Mouse (Mus musculus): ENCODE data around the gene Myl6b. TPM values are rescaled to one million over a fixed set of nuclear protein-coding genes. Genes with fewer than 3 reads are reported as not detected.
A peak's percentile ranks its signal among the peaks of the same experiment; 100 is the strongest.

Gene Myl6b
- polyA plus RNA-seq, 1 experiment from 2014 or later, result 5.3 TPM

DNA sequence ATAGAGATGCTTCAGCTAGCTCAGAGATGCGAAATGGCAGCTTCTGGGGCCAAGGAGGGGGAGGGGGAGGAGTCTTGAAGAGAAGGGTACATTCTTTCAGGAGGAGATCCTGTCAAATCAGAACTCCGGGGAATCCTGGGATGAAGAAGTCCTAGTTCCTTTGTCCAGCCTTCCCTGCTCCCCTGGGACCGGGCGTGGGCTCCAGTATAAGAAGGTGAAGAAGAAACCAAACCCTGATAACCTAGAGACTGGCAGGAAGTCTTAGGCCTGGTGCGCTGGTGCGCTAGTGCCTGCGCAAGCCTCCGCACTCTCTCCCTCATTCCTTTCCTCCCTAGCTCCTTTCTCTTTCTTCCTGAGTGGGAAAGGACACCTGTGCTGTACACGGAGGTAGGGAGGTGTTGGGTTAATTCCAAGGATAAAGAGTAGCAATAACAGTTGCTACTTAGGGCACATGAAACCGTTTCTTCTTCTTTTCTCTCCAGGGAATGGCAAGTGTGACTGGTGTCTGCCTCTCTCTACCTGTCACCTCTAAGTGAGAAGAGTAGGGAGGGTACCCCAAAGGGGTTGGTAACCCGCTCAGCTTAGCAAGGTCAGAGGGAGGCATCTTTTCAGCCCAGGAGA, 25.7 kb upstream of the Myl6b start:
- peak; percentile 28; the same call in 1 of the 2 replicates for ATAC-seq
- Histone ChIP-seq H3K36me3 (ENCODE audit: control insufficient read depth, insufficient read depth, low read length) (no peaks in the 10 kb centered on the region), H3K9ac (ENCODE audit: low read depth, low read length) (peak overlapping the region; percentile 62), H3K27me3 (ENCODE audit: control insufficient read depth, insufficient read depth, low read depth, low read length) (no peaks in the 10 kb centered on the region; the same call in 1 of the 2 replicates), H3K27ac (ENCODE audit: low read length) (no peak overlapping the region), H3K4me3 (ENCODE audit: low read depth, low read length) (peak overlapping the region; percentile 58), H3K4me2 (ENCODE audit: low read length) (peak overlapping the region; percentile 98), H3K4me1 (ENCODE audit: control insufficient read depth, insufficient read depth, low read length) (peaks cover 9% of the 10 kb centered on the region; the same call in 1 of the 2 replicates), H3K9me3 (replicated peaks; ENCODE audit: control insufficient read depth, low read length, poor library complexity, severe bottlenecking) (no peaks in the 10 kb centered on the region)
- WGBS, result 13% methylated on average over 11 of the region's 11 CpGs

DNA sequence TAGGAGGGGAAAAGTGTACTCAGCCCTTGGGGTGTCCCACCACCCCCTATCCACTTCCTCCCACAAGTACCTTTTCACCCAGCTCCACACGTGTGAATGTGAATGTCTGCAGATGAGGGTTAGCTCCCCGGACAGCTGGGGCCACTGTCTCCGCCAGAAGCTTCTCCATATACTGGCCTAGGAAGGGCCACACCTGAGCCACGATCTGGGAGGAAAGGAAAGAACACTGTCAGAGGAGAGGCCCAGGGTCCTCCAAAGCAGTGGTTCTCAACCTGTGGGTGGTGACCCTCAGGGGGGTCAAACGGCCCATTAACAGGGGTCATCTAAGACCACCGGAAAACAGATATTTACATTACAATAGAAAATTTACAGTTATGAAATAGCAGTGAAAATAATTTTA, 23.9 kb upstream of the Myl6b start:
- ATAC-seq, result no peak
- 77% methylated on average over 6 of the region's 6 CpGs for WGBS
- Histone ChIP-seq H3K9ac (ENCODE audit: low read depth, low read length) (no peak overlapping the region), H3K9me3 (replicated peaks; ENCODE audit: control insufficient read depth, low read length, poor library complexity, severe bottlenecking) (no peaks in the 10 kb centered on the region), H3K27me3 (ENCODE audit: control insufficient read depth, insufficient read depth, low read depth, low read length) (peaks cover 2% of the 10 kb centered on the region), H3K4me1 (ENCODE audit: control insufficient read depth, insufficient read depth, low read length) (peaks cover 9% of the 10 kb centered on the region; the same call in 1 of the 2 replicates), H3K36me3 (ENCODE audit: control insufficient read depth, insufficient read depth, low read length) (peaks cover 2% of the 10 kb centered on the region; the same call in 1 of the 2 replicates), H3K4me2 (ENCODE audit: low read length) (no peak overlapping the region), H3K4me3 (ENCODE audit: low read depth, low read length) (no peak overlapping the region), H3K27ac (ENCODE audit: low read length) (no peak overlapping the region)

DNA sequence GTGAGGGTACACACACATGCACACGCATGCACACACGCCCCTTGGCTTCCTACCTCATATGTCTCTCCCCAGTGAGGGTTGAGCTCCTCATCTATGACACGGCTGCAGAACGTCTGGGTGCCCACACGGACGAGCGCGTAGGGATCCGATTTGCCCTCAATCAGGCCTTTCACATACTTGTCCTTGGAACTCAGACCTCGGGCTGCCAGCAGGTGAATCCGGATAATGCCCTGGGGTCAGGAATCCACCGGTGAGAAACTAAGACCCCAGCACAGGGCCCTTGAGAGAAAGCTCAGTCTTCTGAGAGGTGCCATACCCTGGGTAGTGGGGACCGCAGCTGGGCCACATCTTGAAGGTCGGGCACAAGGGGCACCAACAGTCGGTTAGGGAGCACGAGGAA, 22.1 kb upstream of the Myl6b start:
- no peaks in the 10 kb centered on the region for H3K9me3 ChIP-seq (replicated peaks; ENCODE audit: control insufficient read depth, low read length, poor library complexity, severe bottlenecking)
- H3K27me3 ChIP-seq (ENCODE audit: control insufficient read depth, insufficient read depth, low read depth, low read length), result peaks cover 8% of the 10 kb centered on the region
- no peak overlapping the region for H3K4me3 ChIP-seq (ENCODE audit: low read depth, low read length)
- no peak for ATAC-seq
- no peak overlapping the region for H3K4me2 ChIP-seq (ENCODE audit: low read length)
- no peak overlapping the region for H3K27ac ChIP-seq (ENCODE audit: low read length)
- 91% methylated on average over 16 of the region's 16 CpGs for WGBS
- peaks cover 2% of the 10 kb centered on the region; the same call in 1 of the 2 replicates for H3K36me3 ChIP-seq (ENCODE audit: control insufficient read depth, insufficient read depth, low read length)
- H3K4me1 ChIP-seq (ENCODE audit: control insufficient read depth, insufficient read depth, low read length), result peaks cover 5% of the 10 kb centered on the region; the same call in 1 of the 2 replicates
- no peak overlapping the region for H3K9ac ChIP-seq (ENCODE audit: low read depth, low read length)

DNA sequence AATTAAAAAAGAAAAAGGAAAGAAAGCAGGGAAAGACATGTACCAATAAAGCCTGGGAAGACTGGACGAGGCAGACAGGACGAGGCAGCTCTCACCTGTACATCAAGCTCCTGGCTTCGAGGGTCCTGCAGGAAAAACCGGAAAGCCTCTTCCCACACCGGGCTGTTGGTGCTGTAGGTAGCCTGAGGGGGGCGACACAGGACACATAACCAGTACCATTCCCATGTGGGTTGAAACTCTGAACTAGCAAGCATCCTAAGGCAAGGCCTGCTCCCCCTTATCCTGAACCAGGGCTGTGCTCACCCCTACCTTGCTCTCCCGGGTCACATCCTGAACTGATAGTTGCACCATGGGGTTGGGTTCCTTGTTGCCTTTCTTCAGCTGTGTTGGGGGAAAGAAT, 20.3 kb upstream of the Myl6b start:
- ATAC-seq, result no peak
- no peak overlapping the region for H3K9ac ChIP-seq (ENCODE audit: low read depth, low read length)
- no peaks in the 10 kb centered on the region; the same call in 1 of the 2 replicates for H3K4me1 ChIP-seq (ENCODE audit: control insufficient read depth, insufficient read depth, low read length)
- H3K36me3 ChIP-seq (ENCODE audit: control insufficient read depth, insufficient read depth, low read length), result peaks cover 5% of the 10 kb centered on the region; the same call in 1 of the 2 replicates
- no peak overlapping the region for H3K4me2 ChIP-seq (ENCODE audit: low read length)
- no peaks in the 10 kb centered on the region for H3K9me3 ChIP-seq (replicated peaks; ENCODE audit: control insufficient read depth, low read length, poor library complexity, severe bottlenecking)
- peaks cover 8% of the 10 kb centered on the region; the same call in 1 of the 2 replicates for H3K27me3 ChIP-seq (ENCODE audit: control insufficient read depth, insufficient read depth, low read depth, low read length)
- no peak overlapping the region for H3K4me3 ChIP-seq (ENCODE audit: low read depth, low read length)
- WGBS, result 73% methylated on average over 7 of the region's 7 CpGs
- no peak overlapping the region for H3K27ac ChIP-seq (ENCODE audit: low read length)

DNA sequence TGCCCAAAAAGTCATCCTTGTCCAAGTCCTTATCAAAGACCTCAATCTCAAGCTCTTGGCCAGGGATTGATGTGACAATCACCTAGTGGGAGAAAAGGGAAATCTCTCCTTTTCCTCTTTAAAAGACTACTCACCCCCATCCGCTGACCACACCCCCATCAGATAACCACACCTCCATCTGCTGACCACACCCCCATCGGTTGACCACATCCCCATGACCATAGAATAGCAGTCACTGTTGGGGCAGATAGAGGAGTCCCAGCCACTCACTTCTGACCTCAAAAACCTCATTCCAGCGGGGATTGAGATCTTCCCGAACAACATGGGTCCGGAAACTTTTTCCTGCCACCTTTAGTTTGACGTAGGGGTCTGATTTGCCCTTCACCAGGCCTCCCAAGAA, 18.2 kb upstream of the Myl6b start:
- H3K27ac ChIP-seq (ENCODE audit: low read length), result no peak overlapping the region
- no peak overlapping the region for H3K4me3 ChIP-seq (ENCODE audit: low read depth, low read length)
- H3K9ac ChIP-seq (ENCODE audit: low read depth, low read length), result no peak overlapping the region
- WGBS, result 23% methylated on average over 6 of the region's 6 CpGs
- no peaks in the 10 kb centered on the region for H3K9me3 ChIP-seq (replicated peaks; ENCODE audit: control insufficient read depth, low read length, poor library complexity, severe bottlenecking)
- H3K4me1 ChIP-seq (ENCODE audit: control insufficient read depth, insufficient read depth, low read length), result no peaks in the 10 kb centered on the region; the same call in 1 of the 2 replicates
- no peak for ATAC-seq
- peaks cover 5% of the 10 kb centered on the region; the same call in 1 of the 2 replicates for H3K36me3 ChIP-seq (ENCODE audit: control insufficient read depth, insufficient read depth, low read length)
- no peak overlapping the region for H3K4me2 ChIP-seq (ENCODE audit: low read length)
- peaks cover 8% of the 10 kb centered on the region; the same call in 1 of the 2 replicates for H3K27me3 ChIP-seq (ENCODE audit: control insufficient read depth, insufficient read depth, low read depth, low read length)

DNA sequence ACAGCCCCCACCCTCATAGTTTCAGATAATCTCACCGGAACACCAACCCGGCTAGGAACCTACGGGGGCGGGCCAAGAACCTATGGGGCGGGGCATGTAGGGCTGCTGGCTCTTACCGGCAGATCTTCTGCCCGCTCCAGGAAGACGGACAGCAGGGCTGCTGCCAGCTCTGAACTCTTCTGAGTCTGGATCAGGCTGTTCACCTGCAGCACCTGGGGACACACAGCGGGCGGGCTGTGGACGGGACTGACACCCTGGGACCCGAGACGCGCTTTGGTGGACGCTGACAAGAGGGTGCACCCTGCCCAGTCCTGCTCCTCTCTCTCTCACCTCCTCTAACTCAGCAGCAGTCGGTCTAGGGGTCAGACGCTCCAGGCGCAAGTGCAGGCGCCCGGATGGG, 17.5 kb upstream of the Myl6b start:
- 20% methylated on average over 20 of the region's 20 CpGs for WGBS
- H3K9ac ChIP-seq (ENCODE audit: low read depth, low read length), result no peak overlapping the region
- peaks cover 8% of the 10 kb centered on the region; the same call in 1 of the 2 replicates for H3K27me3 ChIP-seq (ENCODE audit: control insufficient read depth, insufficient read depth, low read depth, low read length)
- H3K36me3 ChIP-seq (ENCODE audit: control insufficient read depth, insufficient read depth, low read length), result peaks cover 5% of the 10 kb centered on the region; the same call in 1 of the 2 replicates
- no peak overlapping the region for H3K4me3 ChIP-seq (ENCODE audit: low read depth, low read length)
- 0 out of 2 replicates have a peak overlapping the region, but pooled peaks have one; percentile 4 for H3K4me2 ChIP-seq (ENCODE audit: low read length)
- no peaks in the 10 kb centered on the region; the same call in 1 of the 2 replicates for H3K4me1 ChIP-seq (ENCODE audit: control insufficient read depth, insufficient read depth, low read length)
- no peaks in the 10 kb centered on the region for H3K9me3 ChIP-seq (replicated peaks; ENCODE audit: control insufficient read depth, low read length, poor library complexity, severe bottlenecking)
- H3K27ac ChIP-seq (ENCODE audit: low read length), result no peak overlapping the region
- 0 out of 2 replicates have a peak, but pooled peaks have one; percentile 22 for ATAC-seq

DNA sequence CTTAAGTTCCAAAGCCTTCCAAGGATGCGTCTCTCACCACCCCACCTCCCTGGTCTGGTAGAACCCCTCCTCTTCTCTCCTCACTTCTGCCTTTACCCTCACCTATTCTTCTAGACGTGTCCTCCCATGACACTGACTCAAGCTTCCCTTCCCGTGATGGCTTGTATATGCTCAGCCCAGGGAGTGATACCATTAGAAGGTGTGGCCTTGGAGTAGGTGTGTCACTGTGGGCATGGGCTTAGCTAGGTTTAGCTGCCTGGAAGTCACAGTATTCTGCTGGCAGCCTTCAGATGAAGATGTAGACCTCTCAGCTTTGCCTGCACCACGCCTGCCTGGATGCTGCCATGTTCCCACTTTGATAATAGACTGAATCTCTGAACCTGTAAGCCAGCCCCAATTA, 16.6 kb upstream of the Myl6b start:
- Histone ChIP-seq H3K4me3 (ENCODE audit: low read depth, low read length) (no peak overlapping the region), H3K36me3 (ENCODE audit: control insufficient read depth, insufficient read depth, low read length) (peaks cover 5% of the 10 kb centered on the region; the same call in 1 of the 2 replicates), H3K27ac (ENCODE audit: low read length) (no peak overlapping the region), H3K9ac (ENCODE audit: low read depth, low read length) (no peak overlapping the region), H3K4me2 (ENCODE audit: low read length) (no peak overlapping the region), H3K9me3 (replicated peaks; ENCODE audit: control insufficient read depth, low read length, poor library complexity, severe bottlenecking) (no peaks in the 10 kb centered on the region), H3K27me3 (ENCODE audit: control insufficient read depth, insufficient read depth, low read depth, low read length) (peaks cover 8% of the 10 kb centered on the region; the same call in 1 of the 2 replicates), H3K4me1 (ENCODE audit: control insufficient read depth, insufficient read depth, low read length) (no peaks in the 10 kb centered on the region; the same call in 1 of the 2 replicates)
- ATAC-seq, result no peak
- WGBS, result 85% methylated on average over 4 of the region's 4 CpGs

DNA sequence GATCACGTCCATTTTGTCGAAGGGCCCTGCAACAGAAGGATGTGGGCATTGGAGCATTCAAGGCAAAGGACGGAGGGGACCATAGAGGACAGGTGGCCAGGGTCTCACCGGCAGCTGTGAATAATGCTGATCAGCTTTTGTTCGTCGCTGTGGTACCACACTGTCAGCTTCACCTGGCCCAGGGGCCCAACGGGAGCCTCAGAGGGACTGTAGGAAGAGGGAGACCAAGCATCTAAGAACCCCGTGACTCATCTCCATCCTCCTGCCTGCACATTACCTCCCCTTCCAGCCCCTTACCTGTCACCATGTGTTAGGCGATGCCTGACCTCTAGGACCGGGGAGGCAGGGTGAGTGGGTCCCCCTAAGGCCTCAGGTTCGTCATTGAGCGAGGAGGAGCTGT, 13.3 kb upstream of the Myl6b start:
- Histone ChIP-seq H3K36me3 (ENCODE audit: control insufficient read depth, insufficient read depth, low read length) (peaks cover 7% of the 10 kb centered on the region; the same call in 1 of the 2 replicates), H3K4me3 (ENCODE audit: low read depth, low read length) (no peak overlapping the region), H3K9ac (ENCODE audit: low read depth, low read length) (no peak overlapping the region), H3K9me3 (replicated peaks; ENCODE audit: control insufficient read depth, low read length, poor library complexity, severe bottlenecking) (no peaks in the 10 kb centered on the region), H3K27me3 (ENCODE audit: control insufficient read depth, insufficient read depth, low read depth, low read length) (peaks cover 4% of the 10 kb centered on the region; the same call in 1 of the 2 replicates), H3K27ac (ENCODE audit: low read length) (no peak overlapping the region), H3K4me1 (ENCODE audit: control insufficient read depth, insufficient read depth, low read length) (no peaks in the 10 kb centered on the region; the same call in 1 of the 2 replicates), H3K4me2 (ENCODE audit: low read length) (no peak overlapping the region)
- 89% methylated on average over 12 of the region's 12 CpGs for WGBS
- no peak for ATAC-seq

DNA sequence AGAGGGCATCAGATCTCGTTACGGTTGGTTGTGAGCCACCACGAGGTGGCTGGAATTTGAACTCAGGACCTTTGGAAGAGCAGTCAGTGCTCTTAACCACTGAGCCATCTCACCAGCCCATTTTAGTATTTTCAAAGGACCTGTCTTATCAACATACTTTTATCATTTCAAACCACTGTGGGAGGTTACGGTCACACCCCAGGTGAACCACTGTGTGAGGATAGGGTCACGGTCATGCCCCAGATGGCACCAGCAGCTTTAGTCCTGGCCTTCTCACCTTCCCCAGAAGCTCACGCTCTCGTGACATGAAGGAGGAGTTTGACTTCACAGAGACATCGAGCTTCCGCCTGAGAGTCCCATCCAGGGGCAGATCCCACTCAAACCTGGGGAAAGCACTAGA, 12.7 kb upstream of the Myl6b start:
- H3K27ac ChIP-seq (ENCODE audit: low read length), result no peak overlapping the region
- no peak overlapping the region for H3K9ac ChIP-seq (ENCODE audit: low read depth, low read length)
- ATAC-seq, result no peak
- H3K27me3 ChIP-seq (ENCODE audit: control insufficient read depth, insufficient read depth, low read depth, low read length), result peaks cover 2% of the 10 kb centered on the region; the same call in 1 of the 2 replicates
- H3K4me1 ChIP-seq (ENCODE audit: control insufficient read depth, insufficient read depth, low read length), result no peaks in the 10 kb centered on the region; the same call in 1 of the 2 replicates
- no peaks in the 10 kb centered on the region for H3K9me3 ChIP-seq (replicated peaks; ENCODE audit: control insufficient read depth, low read length, poor library complexity, severe bottlenecking)
- peaks cover 7% of the 10 kb centered on the region; the same call in 1 of the 2 replicates for H3K36me3 ChIP-seq (ENCODE audit: control insufficient read depth, insufficient read depth, low read length)
- WGBS, result 88% methylated on average over 9 of the region's 9 CpGs
- H3K4me2 ChIP-seq (ENCODE audit: low read length), result no peak overlapping the region
- H3K4me3 ChIP-seq (ENCODE audit: low read depth, low read length), result no peak overlapping the region
